Mouse (Mus musculus) urinary bladder, adult 18-20 months (tissue): ENCODE results near the gene Cyb561d2.
A peak's percentile ranks its signal among the peaks of the same experiment; 100 is the strongest.
"Not testable (repeated sequence)": the region's sequence is repeated elsewhere in the genome, so short reads cannot be mapped to it uniquely, and the experiment has no call there.

Experiments used
- DNase-seq, 2 experiments: peaks; one replicate each; pipeline ENCODE4 v3.0.0; 2022; ENCODE audit warnings: low spot score in 2 of 2, mixed read lengths in 2 of 2

The Cyb561d2 gene

DNA sequence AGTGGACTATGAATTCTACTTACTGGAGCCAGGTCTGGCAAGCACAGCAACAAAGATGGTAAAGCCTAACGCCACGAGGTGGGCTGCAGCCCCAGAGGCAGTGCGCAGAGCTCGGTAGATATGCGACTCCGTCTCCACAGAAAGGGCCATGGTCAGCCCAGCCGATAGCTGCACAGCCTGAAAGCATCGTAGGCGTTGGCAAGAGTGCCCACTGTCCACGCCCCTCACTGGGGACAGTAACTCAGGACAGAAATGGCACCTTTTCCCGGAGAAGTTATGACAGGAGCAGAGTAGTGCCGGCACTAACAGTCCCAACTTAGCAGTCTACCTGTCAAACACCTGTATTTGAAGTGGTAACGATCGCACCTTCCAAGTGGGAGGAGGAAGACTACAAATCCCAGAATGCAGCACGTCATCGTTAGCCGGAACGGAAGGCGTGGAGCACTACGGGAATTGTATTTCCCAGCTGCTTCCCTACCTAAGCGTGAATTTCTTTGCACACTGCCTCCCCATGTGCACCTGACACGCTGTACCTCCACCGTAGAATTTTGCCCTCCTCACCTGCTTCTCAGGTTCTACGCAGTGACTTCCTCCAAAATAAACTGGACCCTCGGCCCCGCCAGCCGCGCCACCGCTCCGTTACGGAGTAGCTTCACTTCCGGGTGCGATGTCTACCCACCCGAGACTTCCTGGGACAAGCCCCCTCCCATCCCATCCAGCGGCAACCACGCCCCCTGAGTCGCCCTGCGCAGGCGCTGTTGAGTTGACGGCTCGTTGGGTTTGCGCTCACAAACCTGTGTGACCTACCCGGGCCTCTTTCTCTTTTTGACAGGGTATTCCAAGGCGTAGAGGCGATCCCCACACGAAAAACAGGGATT lies at the start of gene Cyb561d2, which contains the start of gene Nprl2:
Cyb561d2 (minus strand) TSS at position 720 of the 878 bp plus-strand sequence.
Nprl2 (plus strand) TSS at position 753 of the 878 bp plus-strand sequence.
- peak; percentile 92 for DNase-seq

DNA sequence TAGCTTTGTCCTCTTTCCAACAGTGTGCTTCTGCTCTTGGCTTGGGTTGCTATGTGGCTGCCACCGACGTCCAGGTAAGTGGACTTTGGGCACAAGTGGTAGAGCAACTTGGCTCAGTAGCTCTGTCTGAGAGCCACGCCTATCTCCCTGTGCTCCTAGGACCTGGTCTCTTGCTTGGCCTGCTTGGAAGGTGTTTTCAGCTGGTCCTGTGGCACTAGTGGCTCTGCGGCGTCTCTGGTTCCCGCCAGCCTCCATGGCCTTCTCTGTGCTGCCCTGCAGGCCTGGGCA lies 48.7 kb upstream of the Cyb561d2 start:
- no peak for DNase-seq

DNA sequence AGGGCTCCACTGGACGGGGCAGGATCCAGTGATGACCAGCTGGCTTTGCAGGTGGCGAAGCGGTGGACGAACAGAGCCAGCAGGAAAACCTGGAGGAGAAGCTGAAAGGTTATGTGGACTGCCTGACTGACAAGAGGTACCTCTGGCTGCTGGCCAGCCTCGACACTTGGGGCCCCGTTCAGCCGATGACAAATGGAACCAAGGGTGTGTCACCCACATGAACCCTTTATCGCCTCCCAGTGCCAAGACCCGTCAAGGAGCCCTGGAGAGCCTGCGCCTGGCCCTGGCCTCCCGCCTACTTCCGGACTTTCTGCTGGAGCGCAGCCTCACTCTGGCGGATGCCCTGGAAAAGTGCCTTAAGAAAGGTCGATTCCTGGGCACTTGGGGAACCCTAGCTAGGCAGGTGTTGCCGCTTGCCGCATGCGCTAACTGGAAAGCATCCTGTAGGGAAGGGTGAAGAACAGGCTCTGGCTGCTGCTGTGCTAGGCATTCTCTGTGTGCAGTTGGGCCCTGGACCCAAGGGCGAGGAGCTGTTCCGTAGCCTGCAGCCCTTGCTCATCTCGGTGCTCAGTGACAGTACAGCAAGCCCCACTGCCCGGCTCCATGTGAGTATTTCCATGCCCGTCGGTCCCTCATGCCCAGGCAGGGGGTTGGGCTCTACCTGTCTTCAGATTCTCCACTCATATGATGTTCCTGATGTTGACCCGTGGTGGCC lies 48.2 kb upstream of the Cyb561d2 start:
- no peak for DNase-seq

DNA sequence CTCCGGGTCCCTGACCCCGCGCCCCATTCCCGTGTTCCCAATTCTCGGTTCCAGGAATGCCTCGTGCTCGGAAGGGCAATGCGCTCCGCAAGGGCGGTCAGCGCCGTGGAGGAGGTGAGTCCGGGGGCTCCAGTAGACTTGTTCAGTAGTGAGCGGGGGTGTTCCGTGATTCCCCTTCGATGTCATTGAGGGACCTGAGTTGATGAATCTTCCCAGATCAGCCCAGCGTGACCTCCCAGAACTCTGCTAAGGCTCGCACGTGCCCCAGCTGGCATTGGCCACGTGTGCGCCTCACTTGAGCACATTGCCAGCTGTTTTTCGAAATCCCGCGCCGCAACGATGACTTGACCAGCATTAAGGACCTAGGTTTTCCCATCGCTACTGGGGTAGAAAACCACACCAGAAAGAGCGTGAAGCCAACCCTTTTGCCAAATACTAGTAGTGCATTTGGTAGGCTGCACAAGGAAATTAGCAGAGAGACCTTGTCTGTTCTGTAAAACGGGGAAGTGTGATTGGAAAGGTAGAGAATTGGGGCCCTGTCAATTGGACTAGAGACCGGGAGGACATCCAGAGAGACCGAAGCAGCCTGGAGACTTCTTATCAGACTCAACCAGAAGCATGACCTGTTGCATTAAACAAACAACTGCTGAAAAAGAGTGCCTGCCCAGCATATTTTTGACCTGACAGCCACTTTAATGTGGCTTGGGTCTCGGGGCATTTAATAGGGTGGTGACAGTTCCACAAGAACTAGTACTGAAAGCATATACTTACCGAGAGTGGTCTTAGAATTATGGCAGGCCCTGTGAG lies 46.0 kb upstream of the Cyb561d2 start:
- DNase-seq, result no peak

DNA sequence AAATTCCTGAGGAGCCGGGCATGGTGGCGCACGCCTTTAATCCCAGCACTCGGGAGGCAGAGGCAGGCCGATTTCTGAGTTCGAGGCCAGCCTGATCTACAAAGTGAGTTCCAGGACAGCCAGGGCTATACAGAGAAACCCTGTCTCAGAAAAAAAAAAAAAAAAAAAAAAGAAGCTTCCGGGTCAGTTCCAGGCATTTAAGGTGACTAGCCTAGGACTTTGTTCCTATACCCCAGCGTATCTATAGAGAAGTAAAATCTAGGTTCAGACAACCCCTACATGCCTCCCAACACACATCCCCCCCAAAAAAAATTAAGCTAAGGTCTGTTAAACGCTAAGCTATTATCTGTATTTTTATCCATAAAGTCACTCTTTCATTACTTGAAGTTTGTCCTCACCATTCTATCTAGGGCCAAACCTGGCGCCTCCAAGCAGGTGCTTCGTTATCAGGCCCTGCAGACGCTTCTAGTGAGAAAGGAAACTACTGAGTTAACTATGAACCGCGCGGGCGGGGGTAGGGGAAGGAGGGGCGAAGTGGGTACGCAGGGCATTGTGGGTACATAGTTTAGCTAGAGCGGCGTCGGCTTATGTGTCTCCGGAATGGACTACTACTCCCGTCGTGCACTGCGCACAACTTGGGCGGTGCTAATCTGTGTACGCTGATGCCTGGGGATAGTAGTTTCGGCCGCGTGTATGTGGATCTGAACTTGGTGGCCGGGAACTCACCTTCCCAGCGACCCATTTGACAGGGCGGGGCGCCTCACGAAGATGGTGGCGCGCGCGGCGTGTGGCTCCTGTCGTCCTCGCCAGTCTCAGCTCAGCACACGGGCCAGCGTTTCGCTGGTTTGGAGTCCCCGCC lies 45.2 kb upstream of the Cyb561d2 start, which contains the start of gene Ifrd2:
Ifrd2 (plus strand) TSS at position 669 of the 859 bp plus-strand sequence.
- DNase-seq, result peak; percentile 93 to 97

DNA sequence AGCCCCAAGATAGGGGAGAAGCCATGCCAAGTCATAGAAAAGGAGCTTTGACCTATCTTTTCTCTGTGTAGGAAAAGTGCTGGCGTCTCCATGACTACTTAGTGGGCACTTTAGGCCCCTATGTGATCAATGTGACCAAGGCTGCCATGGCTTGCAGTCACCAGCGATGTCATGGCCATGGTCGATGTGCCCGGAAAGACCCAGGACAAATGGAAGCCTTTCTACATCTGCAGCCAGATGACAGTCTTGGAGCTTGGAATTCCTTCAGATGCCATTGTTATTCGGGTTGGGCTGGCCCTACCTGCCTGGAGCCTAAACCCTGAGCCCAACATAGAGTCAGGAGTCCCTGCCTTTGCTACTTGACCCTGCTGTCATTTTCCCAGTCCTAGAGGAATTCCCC lies 44.5 kb upstream of the Cyb561d2 start:
- DNase-seq, result no peak

DNA sequence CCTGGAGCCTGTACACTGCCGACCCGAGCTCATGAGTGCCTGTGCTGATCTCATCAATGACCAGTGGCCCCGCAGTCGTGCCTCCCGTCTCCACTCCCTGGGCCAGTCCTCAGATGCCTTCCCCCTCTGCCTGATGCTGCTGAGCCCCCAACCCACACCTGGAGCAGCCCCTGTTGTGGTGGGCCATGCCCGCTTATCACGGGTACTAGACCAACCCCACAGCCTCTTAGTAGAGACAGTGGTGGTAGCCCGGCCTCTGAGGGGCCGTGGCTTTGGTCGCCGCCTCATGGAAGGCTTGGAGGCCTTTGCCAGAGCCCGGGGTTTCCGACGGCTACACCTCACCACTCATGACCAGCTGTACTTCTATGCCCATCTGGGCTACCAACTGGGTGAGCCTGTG lies 41.2 kb upstream of the Cyb561d2 start:
- DNase-seq, result no peak

DNA sequence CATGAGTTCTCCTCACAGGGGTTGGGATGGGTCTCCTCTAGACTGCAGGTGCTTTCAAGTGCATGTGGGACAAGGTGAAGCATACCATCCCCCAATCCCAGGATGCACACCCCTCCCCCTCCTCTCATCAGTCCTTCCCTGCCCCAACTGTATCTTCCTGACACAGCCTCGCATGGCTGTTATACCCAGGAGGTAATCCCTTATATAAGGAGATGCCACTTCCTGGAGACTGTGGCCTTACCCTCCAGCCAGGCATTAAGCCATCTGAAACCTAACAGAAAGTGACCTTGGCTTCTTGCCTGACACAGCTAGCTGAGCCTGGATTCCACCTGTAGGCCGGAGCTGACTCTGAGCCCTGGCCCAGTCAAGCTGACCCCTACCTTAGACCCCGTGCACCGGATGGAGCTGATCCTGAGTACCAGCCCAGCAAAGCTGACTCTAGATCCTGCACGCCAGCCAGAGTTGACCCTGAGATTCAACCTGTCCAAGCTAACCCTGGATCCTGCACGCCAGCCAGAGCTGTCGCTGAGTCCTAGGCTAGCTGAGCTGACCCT lies 40.6 kb upstream of the Cyb561d2 start:
- no peak for DNase-seq

DNA sequence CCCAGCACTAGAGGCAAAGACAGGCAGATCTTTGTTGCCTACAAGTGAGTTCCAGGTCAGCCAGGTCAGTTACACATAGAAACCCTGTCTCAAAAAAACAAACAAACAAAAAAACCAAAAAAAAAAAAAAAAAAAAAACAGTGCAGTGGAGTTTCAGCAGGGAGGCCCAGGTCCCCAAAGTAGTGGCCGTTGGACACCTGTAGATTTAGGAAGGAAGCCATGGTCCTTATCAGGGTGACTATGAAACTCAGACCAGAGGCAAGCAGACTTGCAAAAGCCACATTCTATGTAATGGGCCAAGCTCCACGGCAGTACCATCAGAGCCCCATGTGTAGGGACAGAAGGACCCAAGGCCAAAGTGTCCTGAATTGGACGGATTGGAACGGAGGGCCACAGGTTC lies 39.6 kb upstream of the Cyb561d2 start:
- no peak for DNase-seq

DNA sequence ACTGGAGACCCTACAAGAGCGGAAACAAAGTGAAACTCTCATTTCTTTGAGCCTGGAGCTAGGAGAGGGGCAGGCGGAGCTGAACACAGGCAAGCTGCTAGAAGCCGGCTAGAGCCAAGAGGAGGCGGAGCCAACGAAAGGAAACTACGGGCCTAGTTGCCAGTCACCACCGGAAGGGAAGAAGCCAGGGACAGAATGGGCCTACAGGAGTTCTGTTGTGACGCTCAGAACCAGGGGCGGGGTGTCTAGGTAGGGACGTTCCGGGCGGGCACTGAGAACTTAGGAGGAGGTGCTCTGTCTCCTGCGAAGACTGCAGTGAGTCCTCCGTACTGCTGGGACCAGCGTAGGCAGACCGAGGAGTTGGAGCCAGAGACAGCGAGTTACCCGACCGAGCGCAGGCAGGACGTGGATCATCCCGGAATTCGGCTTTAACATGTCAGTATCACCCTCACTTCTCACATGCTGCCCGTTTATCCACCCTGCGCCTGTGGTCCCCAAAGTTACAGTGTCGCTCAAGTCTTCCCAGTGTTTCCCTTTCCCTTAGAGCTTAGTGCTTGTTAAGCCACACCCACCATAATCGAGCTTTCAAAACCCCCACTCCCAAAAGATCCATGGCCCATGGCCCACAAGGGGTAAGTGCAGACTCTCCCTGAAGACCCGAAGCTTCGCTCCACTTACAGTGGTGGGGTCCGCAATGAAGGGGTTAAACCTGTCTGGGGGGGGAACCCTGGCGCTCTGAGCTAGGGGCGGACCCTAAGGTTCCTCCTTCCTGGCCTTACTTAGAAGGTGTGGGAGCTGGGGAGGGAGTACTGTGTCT lies 38.7 kb upstream of the Cyb561d2 start, which contains the start of gene Hyal3:
Hyal3 (plus strand) TSS at position 318 of the 817 bp plus-strand sequence.
- peak; percentile 82 to 91 for DNase-seq

DNA sequence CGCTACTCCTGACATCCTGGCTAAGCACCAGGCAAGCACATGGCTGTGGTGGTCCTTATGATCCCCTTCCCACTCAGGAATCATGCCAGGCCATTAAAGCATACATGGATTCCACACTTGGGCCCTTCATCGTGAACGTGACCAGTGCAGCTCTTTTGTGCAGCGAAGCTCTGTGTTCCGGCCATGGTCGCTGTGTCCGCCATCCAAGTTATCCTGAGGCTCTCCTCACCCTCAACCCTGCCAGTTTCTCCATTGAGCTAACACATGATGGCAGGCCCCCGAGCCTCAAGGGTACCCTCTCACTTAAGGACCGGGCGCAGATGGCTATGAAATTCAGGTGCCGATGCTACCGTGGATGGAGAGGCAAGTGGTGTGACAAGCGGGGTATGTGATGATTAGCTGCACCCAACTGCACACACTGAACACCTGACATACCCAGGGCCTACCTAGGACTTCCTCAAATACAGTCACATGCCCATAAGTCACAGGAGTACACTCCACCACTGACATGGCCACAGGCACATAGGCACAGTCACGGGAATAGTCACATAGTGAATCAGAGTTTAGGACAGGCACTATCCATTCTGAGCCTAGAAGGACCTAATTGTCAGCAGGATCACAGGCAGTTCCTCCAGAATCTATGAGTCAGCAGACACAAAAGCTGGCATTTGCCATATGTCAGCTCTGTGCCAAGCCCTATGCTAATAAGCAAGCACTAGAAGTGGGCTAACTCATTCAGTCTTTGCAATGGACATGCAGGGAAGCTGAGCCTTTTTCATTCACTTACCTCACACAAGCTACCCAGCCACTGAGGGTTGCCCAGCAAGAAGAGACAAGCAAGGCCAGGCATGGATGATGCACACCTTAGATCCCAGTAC lies 37.3 kb upstream of the Cyb561d2 start:
- no peak for DNase-seq

DNA sequence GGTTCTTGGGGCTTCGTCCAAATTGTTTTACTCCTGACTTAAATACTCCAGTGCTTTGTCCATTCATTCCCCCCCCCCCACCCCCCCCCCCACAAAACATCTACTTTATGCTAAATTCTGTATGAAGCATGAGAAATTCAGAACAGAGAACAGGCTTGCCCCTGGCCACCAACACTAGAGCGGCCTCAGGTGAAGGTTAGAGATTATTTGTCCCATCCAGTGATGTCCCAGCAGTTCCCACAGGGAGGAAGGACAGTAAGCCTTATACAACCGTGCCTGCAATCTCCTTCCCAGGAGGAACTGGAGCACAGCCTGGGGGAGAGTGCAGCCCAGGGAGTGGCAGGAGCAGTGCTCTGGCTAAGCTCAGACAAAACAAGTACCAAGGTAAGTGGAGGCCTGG lies 36.6 kb upstream of the Cyb561d2 start, which contains the start of gene Naa80:
Naa80 (plus strand) TSS at position 301 of the 400 bp plus-strand sequence.
- DNase-seq, result no peak

DNA sequence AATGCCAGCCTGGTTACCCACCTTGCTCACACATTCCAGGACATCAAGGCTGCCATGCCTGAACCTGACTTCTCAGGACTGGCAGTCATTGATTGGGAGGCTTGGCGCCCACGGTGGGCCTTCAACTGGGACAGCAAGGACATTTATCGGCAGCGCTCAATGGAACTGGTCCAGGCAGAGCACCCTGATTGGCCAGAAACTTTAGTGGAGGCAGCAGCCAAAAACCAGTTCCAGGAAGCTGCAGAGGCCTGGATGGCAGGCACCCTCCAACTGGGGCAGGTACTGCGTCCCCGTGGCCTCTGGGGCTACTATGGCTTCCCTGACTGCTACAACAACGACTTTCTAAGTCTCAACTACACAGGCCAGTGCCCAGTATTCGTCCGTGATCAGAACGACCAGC lies 35.9 kb upstream of the Cyb561d2 start:
- no peak for DNase-seq

DNA sequence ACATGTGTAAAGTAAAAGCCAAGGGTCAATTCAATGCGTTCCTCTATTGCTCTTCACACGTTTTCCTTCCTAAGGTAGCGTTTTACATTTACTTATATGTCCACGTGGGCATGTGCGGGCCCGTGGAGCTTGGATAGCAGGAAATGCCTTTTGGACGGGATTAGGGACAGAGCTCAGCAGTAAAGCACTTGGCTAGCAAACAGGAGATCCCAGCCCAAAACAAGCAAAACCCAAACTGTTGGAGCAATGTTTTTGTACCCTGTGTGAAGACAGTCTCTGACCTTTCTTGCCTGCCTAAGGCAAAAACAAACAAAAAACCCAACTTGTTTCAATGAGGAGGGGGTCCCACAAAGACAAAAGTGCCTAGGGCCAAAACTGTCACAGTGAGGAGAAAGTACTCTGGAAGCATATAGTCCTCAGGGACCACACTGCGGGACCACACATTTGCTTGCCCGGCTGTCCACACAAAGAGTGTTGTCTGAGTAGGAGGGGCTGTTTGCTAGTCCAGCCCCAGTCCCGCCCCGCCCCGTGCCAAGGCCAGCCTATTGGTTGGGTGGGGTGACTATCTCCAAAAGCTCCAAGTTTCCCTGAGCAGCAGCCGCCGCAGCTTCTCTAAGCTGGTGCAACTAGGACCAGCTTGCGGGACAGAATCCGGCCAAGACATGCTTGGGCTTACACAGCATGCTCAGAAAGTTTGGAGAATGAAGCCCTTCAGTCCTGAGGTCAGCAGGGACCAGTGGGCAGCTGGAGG lies 34.5 kb upstream of the Cyb561d2 start, which contains the start of gene Hyal1:
Hyal1 (plus strand) TSS at position 571 of the 751 bp plus-strand sequence.
- DNase-seq, result peak; percentile 82 to 83

DNA sequence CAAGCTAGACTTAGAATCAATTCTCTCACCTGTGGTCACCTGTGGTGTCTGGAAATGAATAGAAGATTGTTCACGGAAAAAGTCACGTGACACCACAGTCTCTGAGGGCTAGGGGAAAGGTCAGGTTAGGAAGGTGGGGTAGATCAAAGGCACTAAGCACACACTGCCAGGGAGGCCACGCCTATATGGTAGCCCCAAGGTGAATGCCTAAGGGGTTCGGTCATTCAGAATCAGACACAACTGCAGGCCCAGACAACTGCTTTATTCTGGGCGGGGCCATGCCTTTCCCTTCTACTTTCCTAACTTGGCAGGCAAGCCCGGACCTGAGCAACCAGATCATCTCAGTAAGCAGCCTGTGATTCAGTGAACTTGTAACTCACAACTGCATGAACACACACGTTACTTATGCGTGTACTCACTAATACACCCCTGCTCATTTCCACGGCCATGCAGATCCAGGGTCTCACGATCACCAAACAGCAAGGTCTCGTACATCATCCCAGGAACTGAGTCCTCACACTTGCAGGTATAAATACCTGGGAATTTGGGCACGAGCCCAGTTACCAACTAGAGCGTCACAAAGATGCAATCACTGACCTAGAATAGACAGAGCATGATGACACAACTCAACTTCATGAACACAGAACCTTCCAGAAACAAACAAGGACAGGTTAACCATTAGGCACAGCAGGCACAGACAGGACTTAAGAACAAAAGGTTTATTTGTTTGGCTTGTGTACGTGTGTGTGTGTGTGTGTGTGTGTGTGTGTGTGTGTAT lies 33.8 kb upstream of the Cyb561d2 start:
- DNase-seq, result peak; percentile 57 to 83

DNA sequence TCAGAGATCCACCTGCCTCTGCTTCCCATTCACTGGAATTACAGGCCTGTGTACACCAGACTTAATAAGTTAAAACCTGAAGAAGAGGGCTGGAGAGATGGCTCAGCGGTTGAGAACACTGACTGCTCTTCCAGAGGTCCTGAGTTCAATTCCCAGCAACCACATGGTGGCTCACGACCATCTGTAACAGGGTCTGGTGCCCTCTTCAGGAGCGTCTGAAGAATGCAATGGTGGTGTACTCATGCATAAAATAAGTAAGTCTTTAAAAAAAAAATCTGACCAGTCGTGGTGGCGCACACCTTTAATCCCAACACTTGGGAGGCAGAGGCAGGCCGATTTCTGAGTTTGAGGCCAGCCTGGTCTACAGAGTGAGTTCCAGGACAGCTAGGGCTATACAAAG lies 31.8 kb upstream of the Cyb561d2 start:
- DNase-seq, result not testable (repeated sequence)

DNA sequence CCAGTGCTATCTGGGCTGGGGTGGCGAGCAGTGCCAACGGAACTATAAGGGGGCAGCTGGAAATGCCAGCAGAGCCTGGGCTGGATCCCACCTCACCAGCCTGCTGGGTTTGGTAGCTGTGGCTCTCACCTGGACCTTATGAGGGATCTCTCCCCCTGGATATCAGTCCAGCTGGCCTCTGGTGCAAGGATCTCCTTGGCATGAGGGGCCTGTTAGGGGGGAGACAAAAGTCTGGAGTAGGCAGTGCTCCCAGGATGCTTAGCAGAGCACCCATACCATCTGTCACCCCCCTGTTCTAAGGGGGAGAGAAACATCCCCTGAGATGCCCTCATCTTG lies 30.3 kb upstream of the Cyb561d2 start:
- DNase-seq, result no peak
